Mouse (Mus musculus): ENCODE results near the gene Krt82. TPM values are rescaled to one million over a fixed set of nuclear protein-coding genes. Genes with fewer than 3 reads are reported as not detected.

Krt82 gene
- not detected for polyA plus RNA-seq (2014; fragmentation: Illumina TruSeq; extraction: RNeasy Lipid Tissue Mini Kit (QIAGEN cat#74804); ENCODE audit: low replicate concordance)

DNA sequence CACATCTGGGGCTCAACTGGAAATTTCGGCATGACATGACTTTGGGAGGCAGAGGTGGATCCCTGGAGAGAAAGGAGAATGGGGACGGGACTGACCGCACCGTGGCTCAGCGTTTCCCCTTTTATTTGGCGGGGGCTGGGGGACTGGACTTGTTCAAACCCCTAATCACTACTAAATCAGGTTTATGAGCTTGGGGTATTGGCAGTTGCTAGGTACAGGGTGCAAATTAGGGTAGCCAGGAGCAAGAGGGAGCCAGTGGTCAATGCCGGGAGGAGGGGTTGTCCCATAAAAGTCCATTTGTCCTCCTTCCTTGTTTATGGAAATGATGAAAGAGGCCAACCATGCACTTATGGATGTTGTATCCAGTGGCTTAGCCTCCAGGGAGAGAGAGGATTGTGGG, at the start of gene Krt82:
Krt82 (minus strand) TSS at position 101 of the 400 bp plus-strand sequence.

DNA sequence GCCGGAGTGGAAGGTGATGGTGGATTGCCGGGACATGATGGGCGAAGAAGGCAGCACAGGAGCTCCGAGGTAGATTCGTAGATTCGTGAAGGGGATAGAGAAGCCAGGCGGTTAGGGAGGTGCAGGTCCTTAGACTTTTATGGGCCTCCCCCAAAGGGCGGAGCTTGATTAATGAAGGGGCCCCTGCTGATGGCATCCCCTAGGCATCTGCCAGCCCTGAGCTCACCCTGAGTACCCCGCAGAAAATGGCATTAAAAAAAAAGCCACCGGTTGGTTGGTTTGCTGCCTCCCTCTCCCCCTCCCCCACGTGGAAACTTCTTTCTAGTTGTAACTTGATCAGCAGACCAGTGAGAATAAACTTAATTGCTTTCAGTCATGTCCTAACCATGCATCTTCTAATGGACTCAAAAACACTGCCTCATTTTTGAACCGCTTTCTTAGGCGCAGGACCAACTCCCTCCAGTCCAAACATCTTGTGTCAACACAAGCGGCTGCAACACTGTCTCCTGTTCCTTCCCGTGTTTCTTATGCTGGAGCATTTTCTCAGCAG, 23.4 kb upstream of the Krt82 start, which contains the start of gene Krt75:
Krt75 (minus strand) TSS at position 109 of the 550 bp plus-strand sequence.

DNA sequence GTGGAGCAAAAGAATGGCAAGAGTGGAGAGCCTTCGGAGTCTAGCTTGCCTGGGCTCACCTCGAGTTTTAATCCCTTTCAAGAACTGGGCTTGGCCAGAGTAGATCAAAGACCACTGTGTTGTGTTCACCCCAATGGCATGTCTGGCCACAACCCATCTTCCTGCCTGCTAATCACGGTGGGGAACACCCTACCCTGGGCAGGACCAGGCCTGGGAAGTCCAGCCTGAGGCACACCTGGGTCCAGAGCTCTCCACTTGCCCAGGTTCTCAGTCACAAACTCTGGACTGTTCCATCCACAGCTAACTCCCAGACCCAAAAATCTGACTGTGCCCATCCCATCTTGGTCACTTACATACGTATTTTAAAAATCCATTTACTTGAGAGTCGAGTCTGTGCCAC, 12.4 kb upstream of the Krt82 start, which contains the start of gene Krt90:
Krt90 (minus strand) TSS at position 101 of the 400 bp plus-strand sequence.

DNA sequence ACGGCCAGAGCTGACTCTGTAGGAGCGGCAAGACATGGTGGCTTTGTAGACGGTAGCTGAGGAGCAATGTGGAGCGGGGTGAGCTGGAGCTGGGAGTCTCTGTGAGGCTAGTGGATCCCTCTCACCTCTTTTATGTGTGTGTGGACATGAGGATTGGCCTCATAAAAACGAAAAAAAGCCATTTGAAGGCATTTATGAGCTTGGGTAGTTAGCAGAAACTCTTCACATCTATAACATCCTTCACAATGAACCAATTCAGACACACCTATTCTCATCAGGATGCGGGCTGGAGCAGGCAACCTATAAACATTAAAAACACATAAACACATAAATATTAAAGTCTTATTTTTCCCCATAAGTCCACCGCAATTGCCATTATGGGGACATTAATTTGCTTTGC, 17.7 kb downstream of the Krt82 start, which contains the start of gene Krt84:
Krt84 (minus strand) TSS at position 101 of the 400 bp plus-strand sequence.

DNA sequence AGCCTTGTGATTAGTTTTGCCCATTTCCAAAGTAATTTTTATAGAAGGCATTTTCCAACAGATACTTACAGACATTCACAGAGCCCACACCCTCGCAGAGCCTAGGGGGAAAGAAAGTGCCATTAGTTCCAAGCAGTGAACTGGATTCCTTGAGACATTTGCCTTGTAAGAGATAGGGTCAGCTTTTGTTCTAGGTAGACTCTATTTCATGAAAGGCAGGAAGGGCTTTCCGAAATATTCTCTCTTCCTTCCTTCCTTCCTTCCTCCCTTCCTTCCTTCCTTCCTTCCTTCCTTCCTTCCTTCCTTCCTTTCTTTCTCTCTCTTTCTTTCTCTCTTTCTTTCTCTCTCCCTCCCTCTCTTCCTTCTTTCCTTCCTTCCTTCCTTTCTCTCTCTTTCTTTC, 33.3 kb downstream of the Krt82 start, which contains the start of gene Gm49425:
Gm49425 (minus strand) TSS at position 101 of the 400 bp plus-strand sequence.

DNA sequence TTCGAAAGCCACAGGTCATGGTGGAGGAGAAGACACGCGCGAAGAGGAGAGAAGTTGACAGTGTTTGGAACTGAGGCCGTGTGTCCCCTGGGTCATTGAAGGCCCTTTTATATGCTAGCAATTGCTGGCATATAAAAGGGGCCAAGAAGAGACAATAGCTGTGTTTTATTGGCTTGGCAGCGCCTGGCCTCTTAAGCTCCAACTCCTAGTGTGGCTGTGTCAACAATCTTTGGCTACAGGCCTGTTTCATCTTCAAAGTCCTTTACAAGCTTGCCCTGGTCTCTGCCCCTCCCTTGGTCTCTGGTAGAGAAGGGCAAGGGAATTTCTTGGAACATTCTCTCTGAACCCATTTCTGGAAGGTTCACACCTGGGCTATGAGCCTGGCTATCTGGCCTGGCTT, 59.0 kb downstream of the Krt82 start, which contains the start of gene Krt83:
Krt83 (minus strand) TSS at position 82 of the 400 bp plus-strand sequence.

Other genes with a start within 250 kb of the Krt82 start
- not detected for gene Krt80, start 180.5 kb downstream of the Krt82 start, polyA plus RNA-seq (2014; fragmentation: Illumina TruSeq; extraction: RNeasy Lipid Tissue Mini Kit (QIAGEN cat#74804); ENCODE audit: low replicate concordance)
- 0.85 TPM for gene Krt7, start 139.6 kb downstream of the Krt82 start, polyA plus RNA-seq (2014; fragmentation: Illumina TruSeq; extraction: RNeasy Lipid Tissue Mini Kit (QIAGEN cat#74804); ENCODE audit: low replicate concordance)
- gene Krt87, start 111.9 kb downstream of the Krt82 start, polyA plus RNA-seq (2014; fragmentation: Illumina TruSeq; extraction: RNeasy Lipid Tissue Mini Kit (QIAGEN cat#74804); ENCODE audit: low replicate concordance) = not detected
- not detected for gene Krt88, start 102.9 kb downstream of the Krt82 start, polyA plus RNA-seq (2014; fragmentation: Illumina TruSeq; extraction: RNeasy Lipid Tissue Mini Kit (QIAGEN cat#74804); ENCODE audit: low replicate concordance)
- gene Krt81, start 86.9 kb downstream of the Krt82 start, polyA plus RNA-seq (2014; fragmentation: Illumina TruSeq; extraction: RNeasy Lipid Tissue Mini Kit (QIAGEN cat#74804); ENCODE audit: low replicate concordance) = not detected
- not detected for gene Krt86, start 77.2 kb downstream of the Krt82 start, polyA plus RNA-seq (2014; fragmentation: Illumina TruSeq; extraction: RNeasy Lipid Tissue Mini Kit (QIAGEN cat#74804); ENCODE audit: low replicate concordance)
- not detected for gene Krt83, start 59.2 kb downstream of the Krt82 start, polyA plus RNA-seq (2014; fragmentation: Illumina TruSeq; extraction: RNeasy Lipid Tissue Mini Kit (QIAGEN cat#74804); ENCODE audit: low replicate concordance)
- gene Gm49425, start 33.4 kb downstream of the Krt82 start, polyA plus RNA-seq (2014; fragmentation: Illumina TruSeq; extraction: RNeasy Lipid Tissue Mini Kit (QIAGEN cat#74804); ENCODE audit: low replicate concordance) = not detected
- not detected for gene Krt84, start 17.8 kb downstream of the Krt82 start, polyA plus RNA-seq (2014; fragmentation: Illumina TruSeq; extraction: RNeasy Lipid Tissue Mini Kit (QIAGEN cat#74804); ENCODE audit: low replicate concordance)
- gene Krt90, start 12.3 kb upstream of the Krt82 start, polyA plus RNA-seq (2014; fragmentation: Illumina TruSeq; extraction: RNeasy Lipid Tissue Mini Kit (QIAGEN cat#74804); ENCODE audit: low replicate concordance) = not detected
- not detected for gene Krt75, start 23.2 kb upstream of the Krt82 start, polyA plus RNA-seq (2014; fragmentation: Illumina TruSeq; extraction: RNeasy Lipid Tissue Mini Kit (QIAGEN cat#74804); ENCODE audit: low replicate concordance)
- gene Gm5414, start 77.5 kb upstream of the Krt82 start, polyA plus RNA-seq (2014; fragmentation: Illumina TruSeq; extraction: RNeasy Lipid Tissue Mini Kit (QIAGEN cat#74804); ENCODE audit: low replicate concordance) = not detected
- gene Gm5478, start 96.7 kb upstream of the Krt82 start, polyA plus RNA-seq (2014; fragmentation: Illumina TruSeq; extraction: RNeasy Lipid Tissue Mini Kit (QIAGEN cat#74804); ENCODE audit: low replicate concordance) = not detected
- gene Krt6b, start 129.6 kb upstream of the Krt82 start, polyA plus RNA-seq (2014; fragmentation: Illumina TruSeq; extraction: RNeasy Lipid Tissue Mini Kit (QIAGEN cat#74804); ENCODE audit: low replicate concordance) = not detected
- not detected for gene Krt6a, start 143.6 kb upstream of the Krt82 start, polyA plus RNA-seq (2014; fragmentation: Illumina TruSeq; extraction: RNeasy Lipid Tissue Mini Kit (QIAGEN cat#74804); ENCODE audit: low replicate concordance)
- gene Krt5, start 162.2 kb upstream of the Krt82 start, polyA plus RNA-seq (2014; fragmentation: Illumina TruSeq; extraction: RNeasy Lipid Tissue Mini Kit (QIAGEN cat#74804); ENCODE audit: low replicate concordance) = not detected
- gene Krt71, start 192.4 kb upstream of the Krt82 start, polyA plus RNA-seq (2014; fragmentation: Illumina TruSeq; extraction: RNeasy Lipid Tissue Mini Kit (QIAGEN cat#74804); ENCODE audit: low replicate concordance) = not detected
- gene Krt72, start 235.8 kb upstream of the Krt82 start, polyA plus RNA-seq (2014; fragmentation: Illumina TruSeq; extraction: RNeasy Lipid Tissue Mini Kit (QIAGEN cat#74804); ENCODE audit: low replicate concordance) = not detected

Measured in small intestine, adult 10 weeks (tissue).